Mouse (Mus musculus) thymus, adult 2 months (tissue): Measurements from ENCODE around the gene Hmx2. TPM values are rescaled to one million over a fixed set of nuclear protein-coding genes. Genes with fewer than 3 reads are reported as not detected.

Source experiments
- DNase-seq: peaks from one replicate; pipeline ENCODE4 v3.0.0; 2021
- H3K27ac ChIP-seq: fragments of 200-500 bp; 2 replicates; pipeline ENCODE4 v1.5.1; 2012; ENCODE audit warnings: low read length, control low read depth; ENCODE audit not compliant: control insufficient read depth, insufficient read depth
- H3K27me3 ChIP-seq: fragments of 200-500 bp; 2 replicates; pipeline ENCODE4 v1.6.1; 2012; ENCODE audit warnings: mild to moderate bottlenecking, low read length, moderate library complexity, mixed read lengths; ENCODE audit not compliant: control insufficient read depth, insufficient read depth
- H3K36me3 ChIP-seq: fragments of 200-500 bp; 2 replicates; pipeline ENCODE4 v1.6.1; 2012; ENCODE audit warnings: mild to moderate bottlenecking, low read length, moderate library complexity; ENCODE audit not compliant: control insufficient read depth, insufficient read depth
- H3K4me1 ChIP-seq: fragments of 200-500 bp; replicated peaks from 2 replicates; pipeline ENCODE4 v1.6.1; 2012; ENCODE audit warnings: low read length; ENCODE audit not compliant: control insufficient read depth, insufficient read depth
- H3K4me3 ChIP-seq: fragments of 200-500 bp; 2 replicates; pipeline ENCODE4 v1.5.1; 2012; ENCODE audit warnings: mild to moderate bottlenecking, low read length, control low read depth, moderate library complexity; ENCODE audit not compliant: control insufficient read depth, insufficient read depth
- CTCF ChIP-seq: fragments of 200-500 bp; IDR thresholded peaks from 2 replicates; pipeline ENCODE4 v1.5.1; 2012; ENCODE audit warnings: mild to moderate bottlenecking, control low read depth, low read length, moderate library complexity, borderline replicate concordance; ENCODE audit not compliant: control insufficient read depth, poor library complexity, insufficient read depth; ENCODE audit errors: extremely low read depth
- POLR2A ChIP-seq: fragments of 200-500 bp; IDR thresholded peaks from 2 replicates; pipeline ENCODE4 v1.6.1; 2012; ENCODE audit warnings: mild to moderate bottlenecking, low read length, control low read depth, moderate library complexity; ENCODE audit not compliant: control insufficient read depth, poor library complexity, insufficient read depth; ENCODE audit errors: extremely low read depth
- WGBS: fragments of 180-500 bp; shearing (Covaris S2); methylation state at CpG from one replicate; pipeline ENCODE4 v1.1.7; 2018; 5-methylcytosine and 5-hydroxymethylcytosine counted together
- polyA plus RNA-seq: library from polyadenylated mRNA; depleted of rRNA; stranded (reverse); fragments of >200 nt; gene quantifications from 2 replicates; pipeline ENCODE4 v1.2.3, GENCODE M21; 2012

Gene Hmx2
- polyA plus RNA-seq, 1 experiment = 0.42 TPM

- peaks cover 47% of the 10 kb centered on the region for H3K27me3 ChIP-seq
- H3K4me1 ChIP-seq = peaks cover 28% of the 10 kb centered on the region
- TF ChIP-seq CTCF = no peak
- no peak for TF ChIP-seq POLR2A
- WGBS = 5% methylated on average over 37 of the region's 37 CpGs
- H3K27ac ChIP-seq = no peak overlapping the region
- H3K36me3 ChIP-seq = no peaks in the 10 kb centered on the region
- no peak for DNase-seq
- no peak overlapping the region for H3K4me3 ChIP-seq
These were observed 8.1 kb downstream of the Hmx2 start for GRCm38 (mm10) chr7:131556541-131557271.

GRCm38 (mm10) chr7:131557751-131558150 lies 9.2 kb downstream of the Hmx2 start:
- WGBS = 44% methylated on average over 2 of the region's 2 CpGs
- no peak for TF ChIP-seq CTCF
- no peak for TF ChIP-seq POLR2A
- Histone ChIP-seq H3K4me1 (peaks cover 28% of the 10 kb centered on the region), H3K27me3 (peaks cover 39% of the 10 kb centered on the region), H3K27ac (no peak overlapping the region), H3K36me3 (peaks cover 9% of the 10 kb centered on the region), H3K4me3 (no peak overlapping the region)
- DNase-seq = no peak

GRCm38 (mm10) chr7:131559986-131560696 lies 11.6 kb downstream of the Hmx2 start, which contains the start of gene Bub3:
Bub3 (plus strand) TSS chr7:131560222.
- H3K36me3 ChIP-seq = peaks cover 28% of the 10 kb centered on the region
- WGBS = under 1% methylated on average over 48 of the region's 51 CpGs
- H3K27me3 ChIP-seq = peaks cover 18% of the 10 kb centered on the region
- H3K4me1 ChIP-seq = peaks cover 16% of the 10 kb centered on the region; the same call in 1 of the 2 replicates
- peak; percentile 68; the same call in 1 of the 2 replicates for TF ChIP-seq CTCF
- TF ChIP-seq POLR2A = peak; percentile 95
- peak within 1 kb of the TSS; percentile 75 for H3K4me3 ChIP-seq
- DNase-seq = peak; percentile 90
- H3K27ac ChIP-seq = peak within 1 kb of the TSS; percentile 27; the same call in 1 of the 2 replicates

GRCm38 (mm10) chr7:131560697-131561042 lies 12.1 kb downstream of the Hmx2 start:
- Histone ChIP-seq H3K27me3 (peaks cover 13% of the 10 kb centered on the region; the same call in 1 of the 2 replicates), H3K4me3 (peak overlapping the region; percentile 75), H3K27ac (no peak overlapping the region), H3K4me1 (peaks cover 11% of the 10 kb centered on the region; the same call in 1 of the 2 replicates), H3K36me3 (peaks cover 32% of the 10 kb centered on the region)
- TF ChIP-seq POLR2A = no peak
- TF ChIP-seq CTCF = no peak
- 1% methylated on average over 14 of the region's 14 CpGs for WGBS
- DNase-seq = no peak

- Histone ChIP-seq H3K4me1 (no peaks in the 10 kb centered on the region), H3K4me3 (no peak overlapping the region), H3K27me3 (no peaks in the 10 kb centered on the region), H3K36me3 (peaks cover 46% of the 10 kb centered on the region), H3K27ac (no peak overlapping the region)
- TF ChIP-seq CTCF = no peak
- no peak for TF ChIP-seq POLR2A
- WGBS = 85% methylated on average over 6 of the region's 6 CpGs
- DNase-seq = no peak
These were observed 26.7 kb downstream of the Hmx2 start for GRCm38 (mm10) chr7:131575246-131575645.

- no peaks in the 10 kb centered on the region for H3K4me1 ChIP-seq
- H3K36me3 ChIP-seq = no peaks in the 10 kb centered on the region
- H3K27ac ChIP-seq = no peak overlapping the region
- H3K4me3 ChIP-seq = no peak overlapping the region
- DNase-seq = no peak
- no peaks in the 10 kb centered on the region for H3K27me3 ChIP-seq
- no peak for TF ChIP-seq CTCF
- no peak for TF ChIP-seq POLR2A
- WGBS = 93% methylated on average over 9 of the region's 9 CpGs
These were observed 33.6 kb downstream of the Hmx2 start for GRCm38 (mm10) chr7:131582178-131582577.
